Mouse (Mus musculus) heart, embryonic 14.5 days (tissue): ENCODE data around the gene Fga. TPM values are rescaled to one million over a fixed set of nuclear protein-coding genes. Genes with fewer than 3 reads are reported as not detected.

Experiments used
- ATAC-seq: fragments of 200-750 bp; cut with Nextera tagmentation; 2 replicates; pipeline ENCODE4 v1.8.0; 2017; ENCODE audit warnings: low read depth, moderate TSS enrichment; ENCODE audit not compliant: insufficient number of reproducible peaks, insufficient read depth, low FRiP score
- H3K27ac ChIP-seq, 2 experiments: fragments of 200-500 bp in 1 of 2; fragments of 300-500 bp in 1 of 2; sonication (generic) in 1 of 2; replicated peaks in 1 of 2; 2 replicates each; pipeline ENCODE4 v1.5.1; 2012 to 2014; ENCODE audit warnings: low read depth in 2 of 2, low read length in 2 of 2, control low read depth in 1 of 2, mild to moderate bottlenecking in 1 of 2, mixed read lengths in 1 of 2; ENCODE audit not compliant: control insufficient read depth in 1 of 2, insufficient read depth in 1 of 2
- H3K27me3 ChIP-seq: fragments of 300-500 bp; sonication (generic); 2 replicates; pipeline ENCODE4 v1.6.1; 2014; ENCODE audit warnings: mild to moderate bottlenecking, low read length, control low read depth; ENCODE audit not compliant: control insufficient read depth, insufficient read depth
- H3K36me3 ChIP-seq: fragments of 300-500 bp; sonication (generic); 2 replicates; pipeline ENCODE4 v1.6.1; 2014; ENCODE audit warnings: mild to moderate bottlenecking, control low read depth, low read length, mixed read lengths; ENCODE audit not compliant: control insufficient read depth, insufficient read depth
- H3K4me1 ChIP-seq, 2 experiments: fragments of 200-500 bp in 1 of 2; fragments of 300-500 bp in 1 of 2; sonication (generic) in 1 of 2; 2 replicates each; pipeline ENCODE4 v1.6.1; 2012 to 2014; ENCODE audit warnings: low read length in 2 of 2, control low read depth in 1 of 2, mixed read lengths in 1 of 2; ENCODE audit not compliant: control insufficient read depth in 2 of 2, insufficient read depth in 2 of 2
- H3K4me2 ChIP-seq: fragments of 300-500 bp; sonication (generic); 2 replicates; pipeline ENCODE4 v1.6.1; 2014; ENCODE audit warnings: mild to moderate bottlenecking, low read length
- H3K4me3 ChIP-seq, 2 experiments: fragments of 200-500 bp in 1 of 2; fragments of 300-500 bp in 1 of 2; sonication (generic) in 1 of 2; 2 replicates each; pipeline ENCODE4 v1.5.1; 2012 to 2014; ENCODE audit warnings: low read length in 2 of 2, mild to moderate bottlenecking in 2 of 2, control low read depth in 1 of 2, low read depth in 1 of 2, moderate library complexity in 1 of 2; ENCODE audit not compliant: control insufficient read depth in 1 of 2, insufficient read depth in 1 of 2
- H3K9ac ChIP-seq: fragments of 300-500 bp; sonication (generic); 2 replicates; pipeline ENCODE4 v1.6.1; 2014; ENCODE audit warnings: mild to moderate bottlenecking, low read length
- H3K9me3 ChIP-seq: fragments of 300-500 bp; sonication (generic); 2 replicates; pipeline ENCODE4 v1.6.1; 2016; ENCODE audit warnings: low read length, control low read depth; ENCODE audit not compliant: control insufficient read depth
- WGBS: fragments of 180-500 bp; shearing (Covaris S2); extraction: QIAGEN DNeasy Blood & Tissue Kit; methylation state at CpG from one replicate; pipeline ENCODE4 v1.1.7; 2014; 5-methylcytosine and 5-hydroxymethylcytosine counted together
- polyA plus RNA-seq: library from polyadenylated mRNA; unstranded; fragments of >200 nt; fragmentation: Nextera tagmentation; extraction: Ambion mirVana; gene quantifications from 2 replicates; pipeline ENCODE4 v1.2.1, GENCODE M21; 2014

Fga gene
- polyA plus RNA-seq, 1 experiment from 2014 or later = not detected

GRCm38 (mm10) chr3:83030331-83030730, 4.5 kb downstream of the Fga start:
- H3K4me3 ChIP-seq = no peak overlapping the region
- H3K9me3 ChIP-seq = no peaks in the 10 kb centered on the region
- no peak overlapping the region for H3K9ac ChIP-seq
- WGBS = 82% methylated on average over 4 of the region's 4 CpGs
- H3K4me1 ChIP-seq = no peaks in the 10 kb centered on the region
- no peaks in the 10 kb centered on the region for H3K36me3 ChIP-seq
- no peak for ATAC-seq
- no peak overlapping the region for H3K4me2 ChIP-seq
- H3K27me3 ChIP-seq = no peaks in the 10 kb centered on the region
- no peak overlapping the region for H3K27ac ChIP-seq

GRCm38 (mm10) chr3:83032746-83033308, 7.0 kb downstream of the Fga start:
- H3K9ac ChIP-seq = no peak overlapping the region
- WGBS = 44% methylated on average over 13 of the region's 13 CpGs
- H3K4me1 ChIP-seq = no peaks in the 10 kb centered on the region
- H3K27me3 ChIP-seq = no peaks in the 10 kb centered on the region
- ATAC-seq = no peak
- no peak overlapping the region for H3K4me3 ChIP-seq
- no peaks in the 10 kb centered on the region for H3K9me3 ChIP-seq
- no peak overlapping the region for H3K27ac ChIP-seq
- no peaks in the 10 kb centered on the region for H3K36me3 ChIP-seq
- no peak overlapping the region for H3K4me2 ChIP-seq

GRCm38 (mm10) chr3:83033801-83034200, 7.9 kb downstream of the Fga start:
- no peaks in the 10 kb centered on the region for H3K36me3 ChIP-seq
- H3K4me2 ChIP-seq = no peak overlapping the region
- no peaks in the 10 kb centered on the region for H3K27me3 ChIP-seq
- H3K4me1 ChIP-seq = no peaks in the 10 kb centered on the region
- no peak overlapping the region for H3K4me3 ChIP-seq
- H3K27ac ChIP-seq = no peak overlapping the region
- ATAC-seq = no peak
- H3K9ac ChIP-seq = no peak overlapping the region
- no peaks in the 10 kb centered on the region for H3K9me3 ChIP-seq
- WGBS = 76% methylated on average over 8 of the region's 8 CpGs

- no peak overlapping the region for H3K27ac ChIP-seq
- no peak overlapping the region for H3K4me3 ChIP-seq
- no peaks in the 10 kb centered on the region for H3K4me1 ChIP-seq
- no peak overlapping the region for H3K9ac ChIP-seq
- no peak overlapping the region for H3K4me2 ChIP-seq
- no peaks in the 10 kb centered on the region for H3K9me3 ChIP-seq
- H3K36me3 ChIP-seq = no peaks in the 10 kb centered on the region
- ATAC-seq = no peak
- no peaks in the 10 kb centered on the region for H3K27me3 ChIP-seq
- WGBS = 69% methylated on average over 2 of the region's 2 CpGs
Measured at GRCm38 (mm10) chr3:83038865-83039264, 13.0 kb downstream of the Fga start.

- WGBS = 55% methylated on average over 4 of the region's 4 CpGs
- Histone ChIP-seq H3K4me2 (no peak overlapping the region), H3K9ac (no peak overlapping the region), H3K9me3 (no peaks in the 10 kb centered on the region), H3K27ac (no peak overlapping the region), H3K4me1 (no peaks in the 10 kb centered on the region), H3K36me3 (no peaks in the 10 kb centered on the region), H3K4me3 (no peak overlapping the region), H3K27me3 (no peaks in the 10 kb centered on the region)
- no peak for ATAC-seq
Measured at GRCm38 (mm10) chr3:83039666-83040065, 13.8 kb downstream of the Fga start.

- Histone ChIP-seq H3K4me3 (no peak overlapping the region), H3K9ac (no peak overlapping the region), H3K36me3 (no peaks in the 10 kb centered on the region), H3K27ac (no peak overlapping the region), H3K4me1 (no peaks in the 10 kb centered on the region), H3K27me3 (no peaks in the 10 kb centered on the region), H3K9me3 (no peaks in the 10 kb centered on the region), H3K4me2 (no peak overlapping the region)
- ATAC-seq = no peak
- WGBS = 88% methylated on average over 5 of the region's 5 CpGs
Measured at GRCm38 (mm10) chr3:83042451-83042850, 16.6 kb downstream of the Fga start.

DNA sequence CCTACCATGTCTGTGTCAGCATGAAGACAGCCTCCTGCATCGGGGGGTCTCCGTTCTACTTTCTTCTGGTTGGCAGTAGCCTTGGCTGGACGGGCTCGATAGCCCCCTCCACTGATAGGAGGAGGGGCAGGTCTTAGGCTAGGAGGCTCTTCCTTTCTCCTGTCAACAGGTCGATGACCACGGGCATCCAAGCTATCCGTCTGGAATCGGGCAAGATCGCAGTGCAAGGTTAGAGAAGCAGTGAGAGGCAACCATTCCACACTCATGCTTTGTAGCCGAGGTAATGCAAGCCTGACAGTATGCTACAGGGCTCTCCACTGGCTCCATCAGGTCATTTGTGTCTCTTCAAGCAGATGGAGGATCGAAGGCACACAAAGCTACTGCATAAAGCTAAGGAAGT, 20.8 kb downstream of the Fga start:
- no peak overlapping the region for H3K27ac ChIP-seq
- H3K9me3 ChIP-seq = no peaks in the 10 kb centered on the region
- H3K4me3 ChIP-seq = no peak overlapping the region
- H3K27me3 ChIP-seq = no peaks in the 10 kb centered on the region
- 72% methylated on average over 11 of the region's 11 CpGs for WGBS
- no peak overlapping the region for H3K9ac ChIP-seq
- H3K36me3 ChIP-seq = no peaks in the 10 kb centered on the region
- no peak for ATAC-seq
- no peak overlapping the region for H3K4me2 ChIP-seq
- no peaks in the 10 kb centered on the region for H3K4me1 ChIP-seq

GRCm38 (mm10) chr3:83049680-83050079, 23.8 kb downstream of the Fga start, which contains the start of gene Fgb:
Gene Fgb, minus strand, starts transcription at chr3:83049863.
- Histone ChIP-seq H3K27ac (no peak within 1 kb of the TSS), H3K27me3 (no peaks in the 10 kb centered on the region), H3K4me1 (no peaks in the 10 kb centered on the region), H3K4me3 (no peak within 1 kb of the TSS), H3K36me3 (no peaks in the 10 kb centered on the region), H3K4me2 (no peak within 1 kb of the TSS), H3K9ac (no peak within 1 kb of the TSS), H3K9me3 (no peaks in the 10 kb centered on the region)
- WGBS = 76% methylated on average over 8 of the region's 8 CpGs
- ATAC-seq = no peak
